Mouse (Mus musculus) erythroblast, embryonic 14.5 days (primary cell): ENCODE data around the gene Plxna1. TPM values are rescaled to one million over a fixed set of nuclear protein-coding genes. Genes with fewer than 3 reads are reported as not detected.

Experiments
- H3K27me3 ChIP-seq: 2 replicates; pipeline ENCODE4 v1.6.1; 2012; ENCODE audit warnings: inconsistent platforms; ENCODE audit not compliant: control insufficient read depth
- H3K36me3 ChIP-seq: 2 replicates; pipeline ENCODE4 v1.6.1; 2012; ENCODE audit warnings: mild to moderate bottlenecking, inconsistent platforms; ENCODE audit not compliant: control insufficient read depth
- H3K4me1 ChIP-seq: 2 replicates; pipeline ENCODE4 v1.6.1; 2012; ENCODE audit warnings: inconsistent platforms; ENCODE audit not compliant: control insufficient read depth
- H3K4me3 ChIP-seq: replicated peaks from 2 replicates; pipeline ENCODE3; 2012; ENCODE audit warnings: moderate library complexity, mild to moderate bottlenecking, inconsistent platforms
- H3K9me3 ChIP-seq: 2 replicates; pipeline ENCODE4 v1.6.1; 2012; ENCODE audit warnings: low read length, inconsistent platforms, mixed read lengths; ENCODE audit not compliant: control insufficient read depth
- GATA1 ChIP-seq: IDR thresholded peaks from 2 replicates; pipeline ENCODE4 v1.6.1; 2012; ENCODE audit warnings: low read length, inconsistent platforms, mixed read lengths
- TAL1 ChIP-seq: IDR thresholded peaks from 3 replicates; pipeline ENCODE4 v1.6.1; 2012; ENCODE audit warnings: low read length, inconsistent platforms, mixed read lengths
- polyA plus RNA-seq: library from polyadenylated mRNA; stranded (reverse); fragments of >175 nt; gene quantifications from 2 replicates; pipeline ENCODE4 v1.2.3, GENCODE M21; 2012

Plxna1 gene
- polyA plus RNA-seq, 1 experiment = 0.04 TPM

GRCm38 (mm10) chr6:89296909-89297695 lies 65.3 kb downstream of the Plxna1 start:
- Histone ChIP-seq H3K27me3 (no peaks in the 10 kb centered on the region), H3K36me3 (no peaks in the 10 kb centered on the region), H3K4me3 (no peak overlapping the region), H3K9me3 (no peaks in the 10 kb centered on the region), H3K4me1 (no peaks in the 10 kb centered on the region)
- TF ChIP-seq TAL1 (no peak), GATA1 (no peak)

- TF ChIP-seq GATA1 (no peak), TAL1 (no peak)
- no peaks in the 10 kb centered on the region for H3K36me3 ChIP-seq
- H3K4me1 ChIP-seq = no peaks in the 10 kb centered on the region
- no peaks in the 10 kb centered on the region for H3K9me3 ChIP-seq
- no peak overlapping the region for H3K4me3 ChIP-seq
- no peaks in the 10 kb centered on the region for H3K27me3 ChIP-seq
Measured at GRCm38 (mm10) chr6:89296001-89296709, 66.3 kb downstream of the Plxna1 start.

- no peaks in the 10 kb centered on the region for H3K36me3 ChIP-seq
- H3K9me3 ChIP-seq = no peaks in the 10 kb centered on the region
- no peaks in the 10 kb centered on the region for H3K4me1 ChIP-seq
- TF ChIP-seq TAL1 (no peak), GATA1 (no peak)
- no peaks in the 10 kb centered on the region for H3K27me3 ChIP-seq
- no peak overlapping the region for H3K4me3 ChIP-seq
Measured at GRCm38 (mm10) chr6:89294621-89295020, 67.8 kb downstream of the Plxna1 start.

GRCm38 (mm10) chr6:89291494-89291893 lies 70.9 kb downstream of the Plxna1 start:
- Histone ChIP-seq H3K27me3 (no peaks in the 10 kb centered on the region), H3K9me3 (no peaks in the 10 kb centered on the region)
- TF ChIP-seq TAL1 (no peak), GATA1 (no peak)

GRCm38 (mm10) chr6:89288156-89288555 lies 74.3 kb downstream of the Plxna1 start:
- no peaks in the 10 kb centered on the region for H3K36me3 ChIP-seq
- TF ChIP-seq GATA1 (no peak), TAL1 (no peak)
- no peak overlapping the region for H3K4me3 ChIP-seq
- H3K4me1 ChIP-seq = no peaks in the 10 kb centered on the region
- H3K27me3 ChIP-seq = no peaks in the 10 kb centered on the region
- peaks cover 4% of the 10 kb centered on the region for H3K9me3 ChIP-seq

More at GRCm38 (mm10) chr6:89291494-89291893, 70.9 kb downstream of the Plxna1 start:
- H3K4me3 ChIP-seq = no peak overlapping the region
- no peaks in the 10 kb centered on the region for H3K4me1 ChIP-seq
- no peaks in the 10 kb centered on the region for H3K36me3 ChIP-seq

GRCm38 (mm10) chr6:89286700-89287428 lies 75.6 kb downstream of the Plxna1 start:
- TF ChIP-seq TAL1 (no peak), GATA1 (no peak)
- Histone ChIP-seq H3K9me3 (peaks cover 5% of the 10 kb centered on the region), H3K4me3 (no peak overlapping the region), H3K27me3 (no peaks in the 10 kb centered on the region; the same call in 1 of the 2 replicates), H3K36me3 (no peaks in the 10 kb centered on the region), H3K4me1 (no peaks in the 10 kb centered on the region)

GRCm38 (mm10) chr6:89286286-89286655 lies 76.1 kb downstream of the Plxna1 start:
- Histone ChIP-seq H3K4me1 (no peaks in the 10 kb centered on the region), H3K4me3 (no peak overlapping the region), H3K36me3 (no peaks in the 10 kb centered on the region), H3K9me3 (peaks cover 5% of the 10 kb centered on the region), H3K27me3 (peaks cover 4% of the 10 kb centered on the region)
- TF ChIP-seq TAL1 (no peak), GATA1 (no peak)

- H3K36me3 ChIP-seq = no peaks in the 10 kb centered on the region
- TF ChIP-seq GATA1 = no peak
- TF ChIP-seq TAL1 = no peak
- H3K27me3 ChIP-seq = peaks cover 5% of the 10 kb centered on the region
- no peaks in the 10 kb centered on the region for H3K4me1 ChIP-seq
- no peak overlapping the region for H3K4me3 ChIP-seq
- peaks cover 5% of the 10 kb centered on the region for H3K9me3 ChIP-seq
Measured at GRCm38 (mm10) chr6:89285561-89286285, 76.7 kb downstream of the Plxna1 start.

- H3K4me3 ChIP-seq = no peak overlapping the region
- H3K36me3 ChIP-seq = no peaks in the 10 kb centered on the region
- H3K4me1 ChIP-seq = no peaks in the 10 kb centered on the region
- H3K27me3 ChIP-seq = peaks cover 7% of the 10 kb centered on the region
- peaks cover 5% of the 10 kb centered on the region for H3K9me3 ChIP-seq
- no peak for TF ChIP-seq GATA1
Measured at GRCm38 (mm10) chr6:89285116-89285515, 77.3 kb downstream of the Plxna1 start.
